Mouse (Mus musculus): ENCODE measurements around the gene Vmn1r173.
"Not testable (repeated sequence)": the region's sequence is repeated elsewhere in the genome, so short reads cannot be mapped to it uniquely, and the experiment has no call there.

Gene Vmn1r173

DNA sequence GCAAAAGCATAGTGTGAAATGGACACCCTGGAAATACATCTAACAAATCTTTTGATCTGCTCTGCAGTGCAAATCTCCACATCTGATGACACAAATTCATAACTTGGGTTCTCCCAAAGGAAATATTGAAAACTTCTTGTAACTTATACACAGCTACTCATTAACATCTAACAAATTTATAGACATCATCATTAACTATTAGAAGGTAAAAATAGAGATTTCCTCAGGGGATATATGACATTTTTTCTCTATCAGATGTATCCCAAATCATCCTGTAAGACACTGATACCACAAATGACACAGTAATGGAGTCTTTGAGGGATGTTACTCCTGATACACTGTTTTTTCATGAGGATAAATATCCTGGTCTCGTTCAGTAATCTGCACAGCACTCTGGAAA lies at the start of gene Vmn1r173:
Vmn1r173 (plus strand) TSS at position 301 of the 400 bp plus-strand sequence.
- not testable (repeated sequence) for DNase-seq

DNA sequence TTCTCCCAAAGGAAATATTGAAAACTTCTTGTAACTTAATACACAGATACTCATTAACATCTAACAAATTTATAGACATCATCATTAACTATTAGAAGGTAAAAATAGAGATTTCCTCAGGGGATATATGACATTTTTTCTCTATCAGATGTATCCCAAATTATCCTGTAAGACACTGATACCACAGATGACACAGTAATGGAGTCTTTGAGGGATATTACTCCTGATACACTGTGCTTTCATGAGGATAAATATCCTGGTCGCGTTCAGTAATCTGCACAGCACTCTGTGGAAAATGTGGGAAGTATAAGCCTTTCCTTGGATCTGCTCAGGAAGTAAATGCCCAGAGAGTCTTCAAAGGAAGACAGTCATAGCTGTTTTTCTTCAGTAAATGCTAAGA lies 42.5 kb upstream of the Vmn1r173 start, which contains the start of gene Vmn1r172:
Vmn1r172 (plus strand) TSS at position 301 of the 400 bp plus-strand sequence.
- DNase-seq: no peak

DNA sequence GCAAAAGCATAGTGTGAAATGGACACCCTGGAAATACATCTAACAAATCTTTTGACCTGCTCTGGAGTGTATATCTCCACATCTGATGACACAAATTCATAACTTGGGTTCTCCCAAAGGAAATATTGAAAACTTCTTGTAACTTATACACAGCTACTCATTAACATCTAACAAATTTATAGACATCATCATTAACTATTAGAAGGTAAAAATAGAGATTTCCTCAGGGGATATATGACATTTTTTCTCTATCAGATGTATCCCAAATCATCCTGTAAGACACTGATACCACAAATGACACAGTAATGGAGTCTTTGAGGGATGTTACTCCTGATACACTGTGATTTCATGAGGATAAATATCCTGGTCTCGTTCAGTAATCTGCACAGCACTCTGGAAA lies 51.5 kb downstream of the Vmn1r173 start, which contains the start of gene Vmn1r174:
Vmn1r174 (plus strand) TSS at position 301 of the 400 bp plus-strand sequence.
- not testable (repeated sequence) for DNase-seq
